Mouse (Mus musculus) skeletal muscle tissue, adult 2 months (tissue): ENCODE results near the gene Litaf.

Experiments
- DNase-seq: peaks from one replicate; pipeline ENCODE4 v3.0.0-alpha.2; 2012; ENCODE audit warnings: low read depth, low spot score

Gene Litaf

GRCm38 (mm10) chr16:11066029-11066832 is at the start of gene Litaf:
Litaf (minus strand) TSS chr16:11066157.
- DNase-seq, result peak; percentile 93

DNA sequence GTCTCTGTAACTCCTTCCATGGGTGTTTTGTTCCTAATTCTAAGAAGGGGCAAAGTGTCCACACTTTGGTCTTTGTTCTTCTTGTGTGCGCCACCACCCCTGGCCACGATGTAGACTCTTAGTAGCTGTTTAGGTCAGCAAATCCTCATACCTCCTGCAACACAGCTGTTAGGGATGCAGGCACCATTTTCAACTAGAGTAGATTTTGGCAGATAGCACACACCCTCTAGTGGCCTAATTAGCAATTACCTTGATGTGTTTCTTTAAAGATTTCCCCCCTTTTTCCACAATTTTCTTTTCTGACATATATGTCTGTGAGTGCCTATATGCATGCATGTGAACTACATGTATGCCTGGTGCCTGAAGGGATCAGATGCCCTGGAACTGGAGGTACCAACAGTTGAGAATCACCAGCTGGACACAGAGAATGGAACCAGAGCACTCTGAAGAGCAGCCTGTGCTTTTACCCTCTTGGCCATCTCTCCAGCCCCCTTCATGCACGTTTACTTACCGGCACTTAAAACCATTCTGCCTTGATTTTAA is 43.3 kb upstream of the Litaf start:
- no peak for DNase-seq

DNA sequence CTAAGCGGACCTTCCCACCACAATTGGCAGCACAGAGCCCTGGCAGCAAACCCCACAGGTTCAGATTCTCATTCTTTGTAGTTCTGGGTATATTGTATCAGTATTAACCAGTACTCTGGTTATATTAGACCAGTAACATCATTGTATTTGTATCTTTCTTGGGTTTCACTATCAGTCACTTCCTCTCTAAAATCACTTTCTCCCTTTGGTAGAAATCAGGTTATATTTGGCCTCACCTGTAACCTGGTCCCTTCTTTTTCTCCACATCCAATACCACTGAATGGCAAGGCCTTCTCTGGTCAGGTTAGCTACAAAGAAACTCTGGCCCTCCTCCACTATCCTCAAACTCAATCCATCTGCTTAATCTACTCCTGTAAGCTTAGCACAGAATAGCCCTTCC is 38.9 kb upstream of the Litaf start:
- DNase-seq, result no peak

GRCm38 (mm10) chr16:11097301-11097700 is 31.3 kb upstream of the Litaf start:
- no peak for DNase-seq

GRCm38 (mm10) chr16:11093717-11094386 is 27.9 kb upstream of the Litaf start:
- DNase-seq, result no peak

DNA sequence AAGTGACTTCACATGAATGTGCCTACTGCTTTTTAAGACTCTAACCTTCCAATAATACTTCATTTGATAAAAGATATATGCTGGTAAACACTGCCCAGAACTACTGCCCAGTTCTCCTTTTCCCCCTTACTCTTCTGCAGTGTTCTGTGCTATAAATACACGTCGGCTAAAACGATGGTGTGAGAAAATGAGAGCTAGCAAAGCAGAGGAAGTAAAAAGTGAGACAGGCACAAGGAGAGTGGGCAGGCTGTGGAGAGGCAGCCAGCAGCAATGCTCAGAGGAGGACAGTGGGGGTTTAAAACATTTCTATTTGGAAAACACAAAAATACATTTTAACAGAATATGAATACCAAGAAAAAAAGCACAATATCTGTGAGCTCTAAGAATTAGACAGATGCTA is 26.6 kb upstream of the Litaf start:
- DNase-seq, result no peak

DNA sequence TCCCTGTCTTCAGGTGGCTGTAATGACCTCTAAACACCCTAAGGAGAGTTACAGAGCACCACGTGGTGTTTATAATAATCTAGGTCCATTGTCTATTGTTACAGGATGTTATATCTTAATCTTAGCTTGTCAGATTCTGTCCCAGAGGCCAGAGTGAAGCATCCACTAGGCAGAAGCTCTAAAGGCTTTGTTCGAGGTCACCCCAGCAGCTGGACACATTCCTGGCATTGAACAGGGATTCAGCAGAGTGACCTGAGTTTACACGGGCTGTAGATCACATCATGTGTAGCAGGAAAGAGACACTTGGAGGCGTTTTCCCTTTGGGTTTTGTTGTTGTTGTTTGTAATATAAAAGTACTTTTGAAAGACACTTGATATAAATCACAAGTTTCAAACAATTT is 26.1 kb upstream of the Litaf start:
- no peak for DNase-seq

- no peak for DNase-seq
Measured at GRCm38 (mm10) chr16:11090836-11091570, 25.0 kb upstream of the Litaf start.

DNA sequence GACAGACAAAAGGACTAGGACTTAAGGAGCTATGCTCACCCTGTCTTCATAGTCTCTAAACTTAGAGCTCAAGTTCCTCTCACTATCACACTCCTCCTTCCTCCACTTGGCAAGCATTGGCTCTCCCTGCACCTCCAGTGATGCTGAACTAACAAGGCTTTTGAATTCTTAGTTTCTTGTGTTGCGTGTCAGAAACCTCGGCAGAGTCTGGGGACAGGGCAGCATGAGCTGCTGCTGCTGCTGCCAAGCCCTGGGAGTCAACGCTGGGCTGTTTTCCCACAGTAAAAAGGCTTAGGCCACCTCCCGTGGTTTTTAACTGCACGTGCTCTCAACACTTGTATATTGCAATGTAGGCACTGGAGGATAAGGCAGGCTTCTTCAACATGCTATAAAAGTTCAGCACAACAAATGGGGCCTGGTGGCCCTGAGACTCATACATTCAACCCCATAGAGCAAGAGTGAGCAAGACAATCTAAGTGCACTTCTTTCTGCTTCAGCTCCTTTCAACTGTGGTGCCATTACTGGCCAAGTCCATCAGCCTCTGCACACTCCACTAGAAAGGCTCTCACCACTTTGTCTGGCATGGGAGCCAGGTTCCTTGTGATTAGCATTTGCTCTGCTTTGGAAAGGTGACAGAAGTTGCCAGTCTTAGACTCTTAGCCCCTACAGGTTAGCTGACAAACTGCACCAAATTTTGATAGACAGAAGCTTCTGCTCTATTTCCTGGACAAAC is 21.1 kb upstream of the Litaf start:
- DNase-seq, result no peak

DNA sequence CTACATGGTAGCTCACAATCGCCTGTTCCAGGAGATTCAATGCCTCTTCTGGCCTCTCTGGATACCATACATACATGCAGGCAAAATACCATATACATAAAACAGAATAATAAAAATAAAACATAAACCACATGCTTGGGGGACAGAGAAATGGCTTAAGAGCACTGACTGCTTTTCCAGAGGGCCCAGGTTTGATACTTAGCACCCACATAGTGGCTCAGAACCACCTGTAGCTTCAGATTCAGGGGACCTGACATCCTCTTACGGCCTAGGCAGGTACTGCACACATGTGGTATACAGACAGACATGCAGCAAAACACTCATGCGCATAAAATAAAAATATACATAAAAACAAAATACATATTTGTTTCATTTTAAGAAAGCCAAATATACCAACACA is 20.3 kb upstream of the Litaf start:
- DNase-seq, result no peak

- DNase-seq, result no peak
Measured at GRCm38 (mm10) chr16:11084181-11084580, 18.2 kb upstream of the Litaf start.

GRCm38 (mm10) chr16:11078216-11078869 is 12.4 kb upstream of the Litaf start:
- no peak for DNase-seq

DNA sequence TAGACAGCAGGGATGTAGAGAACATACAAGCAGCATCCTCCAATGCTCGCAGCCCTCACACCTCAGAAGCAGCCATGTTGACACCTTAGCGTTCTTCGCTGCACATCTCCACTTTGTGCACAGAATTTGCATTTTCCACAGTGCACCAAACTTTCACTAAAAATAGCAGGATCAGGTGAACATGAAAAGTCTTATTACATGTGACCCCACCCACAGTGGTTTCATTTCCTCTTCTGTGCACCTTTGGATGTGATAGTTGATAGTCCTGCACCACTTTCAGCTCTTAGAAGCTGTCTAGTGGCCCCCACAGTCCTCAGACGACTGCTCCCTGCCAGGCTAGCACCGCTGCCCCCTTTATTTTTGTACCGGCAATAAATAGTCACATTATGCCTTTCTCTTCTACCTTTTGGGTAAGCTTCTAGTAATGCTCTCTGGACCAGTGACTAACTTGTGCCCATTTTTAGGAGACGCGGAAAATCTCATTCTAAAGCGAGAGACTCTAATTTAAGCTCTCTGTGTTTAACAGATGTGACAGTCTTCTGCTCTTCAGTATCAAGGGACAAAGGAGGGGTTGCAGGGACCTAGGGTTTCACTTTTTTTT is 11.7 kb upstream of the Litaf start:
- DNase-seq, result no peak

GRCm38 (mm10) chr16:11073060-11073459 is 7.1 kb upstream of the Litaf start:
- DNase-seq, result no peak

DNA sequence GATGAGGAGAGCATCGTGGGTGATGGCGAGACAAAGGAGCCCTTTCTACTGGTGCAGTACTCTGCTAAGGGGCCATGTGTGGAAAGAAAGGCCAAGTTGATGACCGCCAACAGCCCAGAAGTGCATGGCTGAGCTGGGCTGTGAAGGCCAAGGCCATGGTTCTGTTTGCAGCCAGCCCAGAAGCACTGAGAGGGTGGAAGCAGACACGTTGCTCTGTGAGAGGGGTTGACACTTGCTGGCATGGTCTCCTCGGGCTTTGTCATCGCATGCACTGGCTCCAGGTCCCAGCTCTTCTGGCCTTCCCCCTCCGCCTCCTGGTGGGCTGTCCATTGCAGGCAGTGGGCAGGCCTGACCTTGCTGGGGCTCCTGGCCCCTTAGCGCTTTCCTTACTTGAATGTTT is 6.5 kb upstream of the Litaf start:
- no peak for DNase-seq

DNA sequence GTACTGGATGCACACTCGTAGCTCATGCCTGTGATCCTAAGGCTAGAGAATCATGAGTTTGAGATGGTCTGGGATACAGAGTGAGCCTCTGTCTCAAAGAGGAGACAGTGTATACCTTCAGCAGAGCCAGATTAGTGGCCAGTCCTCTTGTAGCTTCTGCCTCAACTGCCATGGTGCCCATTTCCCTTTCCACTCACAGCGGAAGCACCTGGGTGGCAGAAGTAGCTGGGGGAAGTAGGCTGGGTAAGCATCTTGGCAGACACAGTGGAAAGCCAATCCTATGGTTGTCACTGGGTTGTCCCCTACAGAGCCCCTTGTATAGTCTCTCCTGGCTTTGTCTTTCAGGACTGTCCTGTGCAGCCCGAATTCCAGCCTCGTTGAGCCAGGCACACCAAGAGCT is 5.9 kb upstream of the Litaf start:
- no peak for DNase-seq

DNA sequence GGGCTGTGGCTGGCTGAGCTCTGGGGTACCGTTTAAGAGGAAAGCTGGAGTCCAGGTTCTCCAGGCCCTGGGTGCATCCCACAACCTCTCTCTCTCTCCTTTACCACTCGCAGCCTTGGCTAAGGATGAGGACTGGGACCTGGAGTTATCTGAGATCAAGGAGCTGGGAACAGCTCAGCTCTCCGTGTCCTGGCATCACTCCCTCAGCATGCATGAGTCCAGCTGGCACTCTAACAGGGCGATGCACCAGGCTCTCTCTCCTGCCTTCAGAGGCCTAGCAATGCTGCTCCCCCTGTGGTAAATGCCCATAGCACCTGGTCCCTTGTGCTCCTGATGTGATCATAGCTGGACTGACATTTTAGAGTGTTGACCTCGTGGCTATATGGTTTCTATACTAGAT is 5.2 kb upstream of the Litaf start:
- peak; percentile 77 for DNase-seq

GRCm38 (mm10) chr16:11069710-11070420 is 3.9 kb upstream of the Litaf start:
- DNase-seq, result no peak

- DNase-seq, result no peak
Measured at GRCm38 (mm10) chr16:11069271-11069670, 3.3 kb upstream of the Litaf start.

- DNase-seq, result no peak
Measured at GRCm38 (mm10) chr16:11068666-11069065, 2.7 kb upstream of the Litaf start.
